Mouse (Mus musculus): ENCODE data around the gene Kcnh1. TPM values are rescaled to one million over a fixed set of nuclear protein-coding genes. Genes with fewer than 3 reads are reported as not detected.

Gene Kcnh1
- polyA plus RNA-seq, 1 experiment from 2014 or later: not detected

- Histone ChIP-seq H3K9me3 (replicated peaks) (no peaks in the 10 kb centered on the region), H3K36me3 (no peaks in the 10 kb centered on the region), H3K9ac (no peak overlapping the region), H3K4me2 (no peak overlapping the region), H3K4me3 (no peak overlapping the region), H3K27ac (no peak overlapping the region), H3K4me1 (no peaks in the 10 kb centered on the region), H3K27me3 (replicated peaks) (no peaks in the 10 kb centered on the region)
- ATAC-seq: no peak
- 16% methylated on average over 1 of the region's 1 CpGs for WGBS (ENCODE audit: insufficient replicate concordance)
Observed at GRCm38 (mm10) chr1:192202936-192203335, 12.4 kb downstream of the Kcnh1 start.

- no peak overlapping the region for H3K9ac ChIP-seq
- H3K4me2 ChIP-seq: no peak overlapping the region
- no peak for ATAC-seq
- H3K9me3 ChIP-seq (replicated peaks): no peaks in the 10 kb centered on the region
- 48% methylated on average over 5 of the region's 5 CpGs for WGBS (ENCODE audit: insufficient replicate concordance)
- no peaks in the 10 kb centered on the region for H3K27me3 ChIP-seq (replicated peaks)
- no peaks in the 10 kb centered on the region for H3K36me3 ChIP-seq
- no peak overlapping the region for H3K27ac ChIP-seq
- H3K4me3 ChIP-seq: no peak overlapping the region
- no peaks in the 10 kb centered on the region for H3K4me1 ChIP-seq
Observed at GRCm38 (mm10) chr1:192207956-192208355, 17.4 kb downstream of the Kcnh1 start.

DNA sequence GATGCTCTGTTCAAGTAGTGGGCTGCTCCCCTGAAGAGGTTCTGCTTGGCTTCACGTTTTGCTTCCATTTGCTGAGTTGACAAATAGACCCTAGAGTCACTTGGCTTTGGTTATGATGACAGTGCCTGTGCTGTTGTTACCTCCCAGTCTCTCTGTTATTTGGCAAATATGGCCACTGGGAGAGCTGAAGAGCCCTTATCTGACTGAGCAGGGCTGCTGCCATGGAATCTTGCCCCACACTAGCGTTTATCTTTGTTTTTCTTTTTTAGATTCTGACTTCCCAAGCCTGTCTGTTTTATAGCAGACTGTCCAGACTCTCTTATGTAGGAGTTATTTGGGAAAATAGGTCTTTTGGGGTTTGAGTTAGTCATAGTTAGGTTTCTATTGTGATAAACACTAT, 21.9 kb downstream of the Kcnh1 start:
- Histone ChIP-seq H3K4me1 (no peaks in the 10 kb centered on the region), H3K9ac (no peak overlapping the region), H3K4me2 (no peak overlapping the region), H3K27ac (no peak overlapping the region), H3K4me3 (no peak overlapping the region), H3K27me3 (replicated peaks) (no peaks in the 10 kb centered on the region), H3K9me3 (replicated peaks) (no peaks in the 10 kb centered on the region), H3K36me3 (no peaks in the 10 kb centered on the region)
- 38% methylated on average over 2 of the region's 2 CpGs for WGBS (ENCODE audit: insufficient replicate concordance)
- no peak for ATAC-seq

DNA sequence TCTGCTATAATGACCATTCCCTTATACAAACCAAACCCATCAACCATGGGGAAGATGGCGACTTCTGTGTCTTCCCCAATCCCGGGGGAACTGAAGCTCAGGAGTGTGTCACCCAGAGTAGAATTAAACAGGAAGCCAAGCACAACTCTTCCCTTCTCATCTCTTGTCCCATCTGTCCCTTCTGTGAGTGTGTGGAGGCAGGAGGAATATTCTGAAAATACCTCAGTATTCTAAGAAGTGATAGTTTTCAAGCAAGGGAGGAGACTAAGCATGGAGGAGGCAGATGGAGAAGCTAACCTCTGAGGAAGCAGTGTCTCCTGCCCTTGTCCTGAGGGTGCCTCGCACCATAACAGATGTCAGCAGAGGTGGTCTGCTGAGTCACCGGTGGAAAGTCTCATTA, 24.1 kb downstream of the Kcnh1 start:
- ATAC-seq: no peak
- Histone ChIP-seq H3K4me2 (no peak overlapping the region), H3K9ac (no peak overlapping the region), H3K36me3 (no peaks in the 10 kb centered on the region), H3K4me3 (no peak overlapping the region), H3K27ac (no peak overlapping the region), H3K9me3 (replicated peaks) (no peaks in the 10 kb centered on the region), H3K27me3 (replicated peaks) (no peaks in the 10 kb centered on the region), H3K4me1 (no peaks in the 10 kb centered on the region)
- 62% methylated on average over 4 of the region's 4 CpGs for WGBS (ENCODE audit: insufficient replicate concordance)

- Histone ChIP-seq H3K4me1 (no peaks in the 10 kb centered on the region), H3K9ac (no peak overlapping the region), H3K4me2 (no peak overlapping the region), H3K4me3 (no peak overlapping the region), H3K36me3 (no peaks in the 10 kb centered on the region), H3K9me3 (replicated peaks) (no peaks in the 10 kb centered on the region), H3K27ac (no peak overlapping the region), H3K27me3 (replicated peaks) (no peaks in the 10 kb centered on the region)
- WGBS (ENCODE audit: insufficient replicate concordance): 39% methylated on average over 2 of the region's 2 CpGs
- no peak for ATAC-seq
Observed at GRCm38 (mm10) chr1:192220156-192220555, 29.6 kb downstream of the Kcnh1 start.

DNA sequence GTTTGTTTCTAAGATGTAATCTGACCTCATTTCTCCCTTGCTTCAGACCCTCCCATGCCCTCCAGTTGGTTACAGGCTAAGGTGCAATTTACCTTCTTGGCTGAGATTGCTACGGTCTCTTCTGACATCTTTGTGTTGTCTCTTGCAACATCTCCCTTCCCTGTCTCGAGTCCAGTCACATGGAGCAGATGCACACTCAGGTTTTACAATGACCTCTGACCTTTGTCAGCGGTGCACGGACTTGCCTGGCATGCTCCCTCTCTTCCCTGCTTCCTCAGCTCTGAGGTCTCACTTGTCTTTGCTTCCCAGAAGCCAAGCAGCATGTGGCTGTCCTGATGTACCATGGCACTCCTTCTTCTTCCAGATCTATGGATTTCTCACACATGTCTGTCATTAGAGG, 33.6 kb downstream of the Kcnh1 start:
- Histone ChIP-seq H3K9me3 (replicated peaks) (peaks cover 6% of the 10 kb centered on the region), H3K36me3 (no peaks in the 10 kb centered on the region), H3K27ac (no peak overlapping the region), H3K9ac (no peak overlapping the region), H3K4me2 (no peak overlapping the region), H3K4me3 (no peak overlapping the region), H3K4me1 (no peaks in the 10 kb centered on the region), H3K27me3 (replicated peaks) (no peaks in the 10 kb centered on the region)
- WGBS (ENCODE audit: insufficient replicate concordance): 49% methylated on average over 4 of the region's 4 CpGs
- no peak for ATAC-seq

DNA sequence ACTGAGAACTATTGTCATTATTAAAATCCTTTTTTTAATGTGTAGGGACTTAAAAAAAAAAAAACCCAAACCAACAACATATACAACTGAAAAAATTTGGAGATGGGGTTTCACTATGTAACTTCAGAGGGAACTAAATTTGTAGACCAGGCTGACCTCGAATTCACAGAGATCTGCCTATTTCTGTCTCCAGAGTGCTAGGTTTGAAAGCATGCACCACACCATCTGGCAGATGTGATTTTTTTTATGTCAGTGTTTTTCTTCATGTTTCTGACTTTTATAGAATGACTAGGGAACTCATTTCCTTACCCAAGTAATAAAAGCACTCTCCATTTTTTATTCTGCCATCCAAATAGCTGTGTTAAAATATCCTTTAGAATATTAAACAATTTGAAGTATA, 42.1 kb downstream of the Kcnh1 start:
- no peak overlapping the region for H3K4me3 ChIP-seq
- no peaks in the 10 kb centered on the region for H3K36me3 ChIP-seq
- ATAC-seq: no peak
- no peaks in the 10 kb centered on the region for H3K27me3 ChIP-seq (replicated peaks)
- peaks cover 6% of the 10 kb centered on the region for H3K9me3 ChIP-seq (replicated peaks)
- no peak overlapping the region for H3K27ac ChIP-seq
- no peak overlapping the region for H3K9ac ChIP-seq
- WGBS (ENCODE audit: insufficient replicate concordance): 43% methylated on average over 1 of the region's 1 CpGs
- H3K4me2 ChIP-seq: no peak overlapping the region
- H3K4me1 ChIP-seq: no peaks in the 10 kb centered on the region

- Histone ChIP-seq H3K4me1 (no peaks in the 10 kb centered on the region), H3K4me3 (no peak overlapping the region), H3K9ac (no peak overlapping the region), H3K27me3 (replicated peaks) (no peaks in the 10 kb centered on the region), H3K9me3 (replicated peaks) (no peaks in the 10 kb centered on the region), H3K4me2 (no peak overlapping the region), H3K27ac (no peak overlapping the region), H3K36me3 (no peaks in the 10 kb centered on the region)
- no peak for ATAC-seq
- 51% methylated on average over 3 of the region's 3 CpGs for WGBS (ENCODE audit: insufficient replicate concordance)
Observed at GRCm38 (mm10) chr1:192246836-192247235, 56.3 kb downstream of the Kcnh1 start.

DNA sequence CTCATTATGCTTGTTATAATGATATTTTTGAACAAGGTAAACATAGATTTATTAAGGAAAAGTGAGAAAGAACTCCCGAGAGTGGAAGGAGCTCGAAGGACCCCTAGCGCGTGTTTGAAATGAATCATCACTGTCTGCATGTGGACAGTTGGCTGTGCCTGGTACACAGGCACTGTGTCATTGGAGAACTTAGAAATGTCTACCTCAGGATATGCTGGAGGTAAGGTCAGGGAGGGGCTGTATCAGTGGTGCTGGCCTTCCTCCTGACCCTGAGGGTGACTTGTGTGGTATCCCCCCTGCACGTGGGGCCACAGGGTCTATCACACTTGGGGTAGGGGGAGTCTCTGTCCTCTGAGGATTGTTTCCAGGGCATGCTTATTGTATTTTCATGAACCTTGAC, 68.6 kb downstream of the Kcnh1 start:
- H3K36me3 ChIP-seq: no peaks in the 10 kb centered on the region
- no peak for ATAC-seq
- H3K27me3 ChIP-seq (replicated peaks): no peaks in the 10 kb centered on the region
- no peaks in the 10 kb centered on the region for H3K4me1 ChIP-seq
- H3K4me3 ChIP-seq: no peak overlapping the region
- H3K27ac ChIP-seq: no peak overlapping the region
- no peak overlapping the region for H3K9ac ChIP-seq
- H3K4me2 ChIP-seq: no peak overlapping the region
- H3K9me3 ChIP-seq (replicated peaks): no peaks in the 10 kb centered on the region
- 81% methylated on average over 5 of the region's 5 CpGs for WGBS (ENCODE audit: insufficient replicate concordance)

DNA sequence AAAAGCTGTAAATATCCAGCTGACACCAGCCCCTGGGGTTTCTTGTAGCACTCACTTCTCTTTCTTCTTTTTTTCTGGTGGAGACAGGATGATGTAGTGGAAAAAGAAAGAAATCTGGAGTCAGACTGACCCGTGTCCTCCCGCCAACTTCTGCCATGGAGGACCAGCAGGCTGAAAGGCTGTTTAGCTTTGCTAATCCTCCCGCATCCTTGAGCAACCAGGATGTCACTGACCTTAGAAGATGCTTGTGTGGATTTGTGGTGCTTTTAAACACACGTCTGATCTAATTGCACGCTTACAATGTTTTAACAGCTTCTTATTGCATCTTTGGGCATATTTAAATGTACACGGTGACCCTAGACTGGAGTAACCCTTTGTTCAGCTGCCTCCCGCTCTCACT, 69.0 kb downstream of the Kcnh1 start:
- no peak overlapping the region for H3K27ac ChIP-seq
- H3K27me3 ChIP-seq (replicated peaks): no peaks in the 10 kb centered on the region
- ATAC-seq: no peak
- H3K4me1 ChIP-seq: no peaks in the 10 kb centered on the region
- H3K9me3 ChIP-seq (replicated peaks): no peaks in the 10 kb centered on the region
- H3K4me2 ChIP-seq: no peak overlapping the region
- WGBS (ENCODE audit: insufficient replicate concordance): 70% methylated on average over 7 of the region's 7 CpGs
- H3K4me3 ChIP-seq: no peak overlapping the region
- no peaks in the 10 kb centered on the region for H3K36me3 ChIP-seq
- no peak overlapping the region for H3K9ac ChIP-seq

- H3K9me3 ChIP-seq (replicated peaks): no peaks in the 10 kb centered on the region
- no peaks in the 10 kb centered on the region for H3K36me3 ChIP-seq
- H3K27me3 ChIP-seq (replicated peaks): no peaks in the 10 kb centered on the region
- no peak overlapping the region for H3K27ac ChIP-seq
- 52% methylated on average over 1 of the region's 1 CpGs for WGBS (ENCODE audit: insufficient replicate concordance)
- H3K4me3 ChIP-seq: no peak overlapping the region
- H3K4me2 ChIP-seq: no peak overlapping the region
- no peaks in the 10 kb centered on the region for H3K4me1 ChIP-seq
- H3K9ac ChIP-seq: no peak overlapping the region
- ATAC-seq: no peak
Observed at GRCm38 (mm10) chr1:192265704-192266103, 75.1 kb downstream of the Kcnh1 start.

DNA sequence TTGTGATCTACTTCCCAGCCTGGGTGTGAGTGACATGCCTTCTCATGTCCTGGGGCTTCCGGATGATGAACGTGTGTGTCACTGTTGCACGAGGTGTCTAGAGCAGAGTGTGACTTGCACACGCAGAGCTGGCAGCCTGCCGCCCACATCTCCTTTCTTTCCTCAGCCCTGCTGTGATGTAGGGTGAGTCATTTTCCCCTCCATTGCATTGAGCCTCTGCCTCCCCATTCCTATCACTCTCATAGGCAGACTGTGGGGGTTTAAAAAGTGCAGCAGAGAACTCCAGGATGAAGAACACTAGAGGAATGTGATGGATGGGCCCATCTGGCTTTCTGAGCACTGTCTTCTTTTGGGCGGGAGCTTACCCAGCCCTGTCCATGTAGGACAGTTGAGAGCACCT, 76.4 kb downstream of the Kcnh1 start:
- H3K4me2 ChIP-seq: no peak overlapping the region
- H3K9ac ChIP-seq: no peak overlapping the region
- no peak for ATAC-seq
- H3K4me1 ChIP-seq: no peaks in the 10 kb centered on the region
- no peak overlapping the region for H3K27ac ChIP-seq
- no peaks in the 10 kb centered on the region for H3K9me3 ChIP-seq (replicated peaks)
- H3K27me3 ChIP-seq (replicated peaks): no peaks in the 10 kb centered on the region
- no peak overlapping the region for H3K4me3 ChIP-seq
- 74% methylated on average over 6 of the region's 6 CpGs for WGBS (ENCODE audit: insufficient replicate concordance)
- no peaks in the 10 kb centered on the region for H3K36me3 ChIP-seq

GRCm38 (mm10) chr1:192268878-192269277, 78.3 kb downstream of the Kcnh1 start:
- H3K27ac ChIP-seq: no peak overlapping the region
- no peaks in the 10 kb centered on the region for H3K36me3 ChIP-seq
- H3K27me3 ChIP-seq (replicated peaks): no peaks in the 10 kb centered on the region
- H3K9ac ChIP-seq: no peak overlapping the region
- no peak overlapping the region for H3K4me3 ChIP-seq
- H3K9me3 ChIP-seq (replicated peaks): no peaks in the 10 kb centered on the region
- H3K4me2 ChIP-seq: no peak overlapping the region
- 70% methylated on average over 5 of the region's 5 CpGs for WGBS (ENCODE audit: insufficient replicate concordance)
- no peaks in the 10 kb centered on the region for H3K4me1 ChIP-seq
- no peak for ATAC-seq
